ENCODE assay signal across 21 mouse cellular contexts in the genomic region with DNA sequence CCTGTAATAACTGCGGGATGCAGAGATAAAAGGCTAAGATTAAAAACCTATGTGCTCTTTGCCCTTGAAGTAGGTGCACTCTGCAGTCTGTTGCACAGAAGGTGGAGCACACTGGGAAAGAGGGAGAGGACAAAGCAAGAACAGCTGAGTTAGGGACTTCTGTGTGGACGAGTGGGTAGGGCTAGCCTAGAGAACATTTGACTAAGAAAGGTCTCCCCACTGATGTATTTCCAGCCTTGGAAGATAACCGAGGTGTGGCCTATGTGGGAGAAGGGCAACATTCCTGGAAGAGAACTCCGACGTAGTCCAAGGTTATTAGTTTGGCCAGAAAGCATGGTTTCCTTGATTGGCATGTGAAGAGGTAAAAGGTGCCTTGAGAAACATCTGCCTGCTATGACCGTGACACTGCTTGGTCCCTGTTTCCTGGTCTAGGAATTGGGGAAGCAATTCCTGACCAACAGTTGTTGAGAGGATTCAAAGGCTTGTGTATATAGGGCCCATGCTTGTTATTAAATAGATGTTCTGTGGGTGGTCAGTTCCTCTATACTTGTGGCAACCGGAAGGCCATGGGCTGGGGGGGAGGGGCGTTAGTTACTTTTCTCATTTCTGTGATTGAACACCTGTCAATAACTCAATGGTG.
DNase-seq lines count a peak whose midpoint lies in the region; ATAC-seq lines count a peak whose summit lies in the region.
"Had no signal": no experiment of that assay in that cellular context is flagged by ENCODE, and none has a peak within 500 bp of the region (broad histone marks: within the 10 kb centered on the region; RNA-seq: fewer than 3 reads in every experiment).

No protein-coding gene starts in this region.

- H3K4me2 ChIP-seq in midbrain, embryonic 11.5 days = no peak overlapping the region
- no peak overlapping the region for H3K4me2 ChIP-seq in midbrain, embryonic 15.5 days
- H3K4me2 ChIP-seq in embryonic facial prominence, embryonic 11.5 days (ENCODE audit: low read depth, low read length) = no peak overlapping the region
- H3K4me2 ChIP-seq: embryonic facial prominence, embryonic 15.5 days; forebrain, embryonic 13.5 days; hindbrain, embryonic 15.5 days had no signal

- 88% methylated on average over 8 of the region's 8 CpGs for WGBS in midbrain, embryonic 11.5 days
- WGBS in midbrain, embryonic 15.5 days = 86% methylated on average over 8 of the region's 8 CpGs
- WGBS in embryonic facial prominence, embryonic 11.5 days = 78% methylated on average over 8 of the region's 8 CpGs

- H3K9ac ChIP-seq in midbrain, embryonic 11.5 days (ENCODE audit: low read length) = no peak overlapping the region
- no peak overlapping the region for H3K9ac ChIP-seq in midbrain, embryonic 15.5 days
- no peak overlapping the region for H3K9ac ChIP-seq in embryonic facial prominence, embryonic 11.5 days (replicated peaks; ENCODE audit: low read length)
- H3K9ac ChIP-seq: embryonic facial prominence, embryonic 15.5 days; forebrain, embryonic 13.5 days; hindbrain, embryonic 15.5 days had no signal

- H3K36me3 ChIP-seq in midbrain, embryonic 11.5 days (ENCODE audit: control insufficient read depth, insufficient read depth, low read length) = no peaks in the 10 kb centered on the region
- no peaks in the 10 kb centered on the region for H3K36me3 ChIP-seq in midbrain, embryonic 15.5 days (replicated peaks)
- H3K36me3 ChIP-seq in embryonic facial prominence, embryonic 11.5 days (replicated peaks; ENCODE audit: control insufficient read depth, insufficient read depth, low read depth, low read length) = no peaks in the 10 kb centered on the region
- H3K36me3 ChIP-seq: embryonic facial prominence, embryonic 15.5 days; heart, embryonic 10.5 days; hindbrain, embryonic 15.5 days had no signal

- H3K27ac ChIP-seq in midbrain, embryonic 11.5 days (ENCODE audit: low read depth, low read length) = no peak overlapping the region
- no peak overlapping the region for H3K27ac ChIP-seq in midbrain, embryonic 15.5 days
- H3K27ac ChIP-seq in embryonic facial prominence, embryonic 11.5 days (replicated peaks; ENCODE audit: low read depth, low read length) = no peak overlapping the region
- H3K27ac ChIP-seq: embryonic facial prominence, embryonic 15.5 days; forebrain, embryonic 13.5 days; gastrocnemius, adult 2 months; heart, embryonic 10.5 days; hindbrain, embryonic 15.5 days had no signal

- peak; percentile 54 for DNase-seq in heart, adult 11 months
- no peak for DNase-seq in heart, postnatal 14 days
- DNase-seq in midbrain, embryonic 11.5 days (ENCODE audit: low spot score, missing footprints) = peak; percentile 56
- peak; percentile 6 for DNase-seq in embryonic facial prominence, embryonic 11.5 days (ENCODE audit: low spot score)
- no peak for DNase-seq in layer of hippocampus, adult 11-12 months (ENCODE audit: low spot score)
- no peak for DNase-seq in kidney, postnatal 4 days
- DNase-seq: adrenal gland, postnatal 10 days; cerebellum, adult 11-12 months; cerebellum, adult 9-10 months; cerebellum, postnatal 25 days; gastrocnemius, adult 2 months; gastrocnemius, postnatal 25 days; heart, adult 18-20 months; heart, postnatal 10 days had no signal

- H3K4me1 ChIP-seq in midbrain, embryonic 11.5 days (ENCODE audit: control insufficient read depth, insufficient read depth, low read length) = peaks cover 15% of the 10 kb centered on the region; the same call in 1 of the 2 replicates
- H3K4me1 ChIP-seq in midbrain, embryonic 15.5 days = peaks cover 21% of the 10 kb centered on the region
- no peaks in the 10 kb centered on the region; the same call in 1 of the 2 replicates for H3K4me1 ChIP-seq in embryonic facial prominence, embryonic 11.5 days (ENCODE audit: control insufficient read depth, insufficient read depth, low read length)

- intact Hi-C loops in heart, postnatal 14 days (cut with DNase I) = no loop called here

- no peak for ATAC-seq in midbrain, embryonic 11.5 days (ENCODE audit: low FRiP score)
- no peak for ATAC-seq in midbrain, embryonic 15.5 days (replicated peaks)
- no peak for ATAC-seq in embryonic facial prominence, embryonic 11.5 days (replicated peaks; ENCODE audit: insufficient number of reproducible peaks, low FRiP score, low TSS enrichment, low read depth)
- ATAC-seq: forebrain, embryonic 13.5 days; intestine, embryonic 16.5 days had no signal

- no peaks in the 10 kb centered on the region for H3K27me3 ChIP-seq in midbrain, embryonic 11.5 days (ENCODE audit: control insufficient read depth, insufficient read depth, low read length)
- no peaks in the 10 kb centered on the region for H3K27me3 ChIP-seq in midbrain, embryonic 15.5 days (replicated peaks)
- H3K27me3 ChIP-seq in embryonic facial prominence, embryonic 11.5 days (ENCODE audit: control insufficient read depth, insufficient read depth, low read length) = no peaks in the 10 kb centered on the region; the same call in 1 of the 2 replicates
- H3K27me3 ChIP-seq: embryonic facial prominence, embryonic 15.5 days; forebrain, embryonic 13.5 days; hindbrain, embryonic 15.5 days had no signal

- H3K9me3 ChIP-seq in midbrain, embryonic 11.5 days (ENCODE audit: control insufficient read depth, low read length) = no peaks in the 10 kb centered on the region
- H3K9me3 ChIP-seq in midbrain, embryonic 15.5 days = no peaks in the 10 kb centered on the region
- H3K9me3 ChIP-seq in embryonic facial prominence, embryonic 11.5 days (replicated peaks; ENCODE audit: control insufficient read depth, low read length) = no peaks in the 10 kb centered on the region
- H3K9me3 ChIP-seq: embryonic facial prominence, embryonic 15.5 days; forebrain, embryonic 13.5 days; heart, embryonic 10.5 days; hindbrain, embryonic 15.5 days had no signal

- no peak overlapping the region for H3K4me3 ChIP-seq in midbrain, embryonic 11.5 days (ENCODE audit: low read depth, low read length)
- H3K4me3 ChIP-seq in midbrain, embryonic 15.5 days = no peak overlapping the region
- H3K4me3 ChIP-seq in embryonic facial prominence, embryonic 11.5 days (ENCODE audit: low read depth, low read length) = no peak overlapping the region
- H3K4me3 ChIP-seq: embryonic facial prominence, embryonic 15.5 days; erythroblast, embryonic 14.5 days; forebrain, embryonic 13.5 days; gastrocnemius, adult 2 months; heart, embryonic 10.5 days; hindbrain, embryonic 15.5 days had no signal

Comparison
In these comparisons a context has a peak if more than half of its experiments do, and no peak if none do; other contexts are left out.
1. DNase-seq: peak in heart, adult 11 months (single experiment), midbrain, embryonic 11.5 days (single experiment) and embryonic facial prominence, embryonic 11.5 days (single experiment); none in heart, postnatal 14 days (0 of 2), layer of hippocampus, adult 11-12 months (single experiment) and kidney, postnatal 4 days (0 of 2).